Mouse (Mus musculus) E14TG2a.4 (cell line): ENCODE measurements around the gene Nedd8.

Experiments used
- CTCF ChIP-seq: conservative IDR thresholded peaks from 2 replicates; pipeline ENCODE4 v1.5.1; 2014; ENCODE audit warnings: low read length
- NANOG ChIP-seq: IDR thresholded peaks from 2 replicates; pipeline ENCODE4 v1.6.1; 2014; ENCODE audit warnings: borderline replicate concordance, low read length, mixed read lengths
- POU5F1 ChIP-seq: IDR thresholded peaks from 2 replicates; pipeline ENCODE4 v1.6.1; 2014; ENCODE audit warnings: low read length, borderline replicate concordance

DNA sequence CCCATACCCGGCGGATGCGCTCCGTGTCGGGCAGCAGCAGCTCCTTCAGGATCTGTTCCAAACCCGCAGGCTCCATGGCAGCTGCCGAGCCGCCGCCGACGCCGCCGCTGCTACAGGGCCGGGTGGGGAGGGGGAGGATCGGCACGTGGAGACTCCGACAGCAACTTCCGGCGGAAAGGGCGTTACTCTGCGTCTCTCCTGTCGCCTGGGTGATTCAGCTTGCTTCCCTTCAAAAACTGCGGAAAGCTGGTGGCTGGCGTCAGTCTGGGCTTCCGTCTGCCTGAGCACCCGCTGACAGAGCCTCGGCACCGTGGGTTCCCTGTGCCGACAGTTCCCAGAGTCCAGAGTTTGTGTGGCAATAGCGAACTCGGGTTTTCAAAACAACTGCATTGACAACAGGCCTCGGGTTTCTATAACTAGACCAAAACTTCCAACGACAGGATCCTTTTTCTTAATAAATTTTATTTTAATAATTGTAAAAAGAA is 36.4 kb downstream of the Nedd8 start, which contains the start of gene Ipo4:
- TF ChIP-seq CTCF: no peak
- no peak for TF ChIP-seq POU5F1
- TF ChIP-seq NANOG: no peak
